Mouse (Mus musculus): ENCODE results near the gene Hoxc12. TPM values are rescaled to one million over a fixed set of nuclear protein-coding genes. Genes with fewer than 3 reads are reported as not detected.

Hoxc12 gene
- polyA plus RNA-seq, 1 experiment, result not detected

- Histone ChIP-seq H3K4me1 (ENCODE audit: control insufficient read depth) (no peaks in the 10 kb centered on the region), H3K4me3 (replicated peaks) (no peak within 1 kb of the TSS), H3K27me3 (ENCODE audit: control insufficient read depth) (peaks cover 100% of the 10 kb centered on the region), H3K36me3 (ENCODE audit: control insufficient read depth) (no peaks in the 10 kb centered on the region), H3K9me3 (ENCODE audit: control insufficient read depth, low read length) (peaks cover 3% of the 10 kb centered on the region; the same call in 1 of the 2 replicates)
- TF ChIP-seq GATA1 (IDR thresholded peaks at IDR 0.05; ENCODE audit: low read length), result no peak
- TF ChIP-seq TAL1 (IDR thresholded peaks at IDR 0.05; ENCODE audit: low read length), result no peak
These were observed 30.7 kb downstream of the Hoxc12 start, which contains the start of gene Hoxc5 for GRCm38 (mm10) chr15:102967312-102967510. Gene Hoxc5 (plus strand): TSS chr15:102967443.

DNA sequence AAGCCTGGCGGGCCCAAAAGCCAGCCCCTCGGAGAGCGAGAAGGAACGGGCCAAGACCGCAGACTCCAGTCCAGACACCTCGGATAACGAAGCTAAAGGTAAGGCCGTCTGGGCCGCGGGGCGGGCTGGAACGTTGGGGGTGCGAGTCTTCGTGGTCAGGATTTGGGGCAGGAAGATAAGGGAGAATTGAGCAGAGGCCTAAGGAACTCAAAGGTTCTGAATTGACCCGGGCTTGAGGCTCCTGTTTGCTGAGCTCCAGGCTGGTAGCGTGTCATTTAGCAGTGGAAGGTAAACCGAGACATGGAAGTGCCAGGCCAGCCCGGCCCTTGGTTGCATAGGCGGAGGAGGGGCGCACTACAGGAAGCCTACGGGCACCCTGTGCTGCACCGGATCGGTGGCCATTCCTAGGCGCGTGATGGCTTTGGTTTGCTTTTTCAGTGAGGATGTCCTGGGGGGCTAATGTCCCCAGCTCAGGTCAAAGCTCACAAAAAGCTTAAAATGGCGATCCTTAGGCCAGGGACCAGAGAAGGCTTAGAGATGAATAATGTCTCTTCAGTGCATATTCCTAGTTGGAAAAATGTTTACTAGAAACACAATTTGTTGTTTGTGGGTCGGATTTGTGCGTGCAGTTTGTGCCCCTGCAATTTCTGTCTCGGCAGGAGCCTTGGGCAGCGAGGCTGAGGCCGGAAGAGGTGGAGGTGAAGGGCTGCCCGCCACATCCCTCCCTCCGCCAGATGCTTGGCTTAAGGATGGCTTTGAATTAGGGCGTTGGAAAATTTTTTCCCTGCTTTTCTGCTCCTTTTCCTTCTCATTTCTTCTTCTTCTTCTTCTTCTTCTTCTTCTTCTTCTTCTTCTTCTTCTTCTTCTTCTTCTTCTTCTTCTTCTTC is 31.2 kb downstream of the Hoxc12 start:
- H3K4me1 ChIP-seq (ENCODE audit: control insufficient read depth), result no peaks in the 10 kb centered on the region
- H3K36me3 ChIP-seq (ENCODE audit: control insufficient read depth), result no peaks in the 10 kb centered on the region
- no peak overlapping the region for H3K4me3 ChIP-seq (replicated peaks)
- TF ChIP-seq TAL1 (IDR thresholded peaks at IDR 0.05; ENCODE audit: low read length) (no peak), GATA1 (IDR thresholded peaks at IDR 0.05; ENCODE audit: low read length) (no peak)
- peaks cover 100% of the 10 kb centered on the region for H3K27me3 ChIP-seq (ENCODE audit: control insufficient read depth)
- H3K9me3 ChIP-seq (ENCODE audit: control insufficient read depth, low read length), result peaks cover 3% of the 10 kb centered on the region; the same call in 1 of the 2 replicates

GRCm38 (mm10) chr15:102969296-102969695 is 32.7 kb downstream of the Hoxc12 start:
- H3K36me3 ChIP-seq (ENCODE audit: control insufficient read depth), result no peaks in the 10 kb centered on the region
- H3K27me3 ChIP-seq (ENCODE audit: control insufficient read depth), result peaks cover 100% of the 10 kb centered on the region
- TF ChIP-seq TAL1 (IDR thresholded peaks at IDR 0.05; ENCODE audit: low read length) (no peak), GATA1 (IDR thresholded peaks at IDR 0.05; ENCODE audit: low read length) (no peak)

GRCm38 (mm10) chr15:102970740-102971139 is 34.2 kb downstream of the Hoxc12 start:
- TF ChIP-seq TAL1 (IDR thresholded peaks at IDR 0.05; ENCODE audit: low read length) (no peak), GATA1 (IDR thresholded peaks at IDR 0.05; ENCODE audit: low read length) (no peak)
- Histone ChIP-seq H3K4me1 (ENCODE audit: control insufficient read depth) (no peaks in the 10 kb centered on the region), H3K36me3 (ENCODE audit: control insufficient read depth) (no peaks in the 10 kb centered on the region), H3K9me3 (ENCODE audit: control insufficient read depth, low read length) (peaks cover 6% of the 10 kb centered on the region; the same call in 1 of the 2 replicates), H3K27me3 (ENCODE audit: control insufficient read depth) (peaks cover 100% of the 10 kb centered on the region), H3K4me3 (replicated peaks) (no peak overlapping the region)

More at GRCm38 (mm10) chr15:102969296-102969695, 32.7 kb downstream of the Hoxc12 start:
- Histone ChIP-seq H3K9me3 (ENCODE audit: control insufficient read depth, low read length) (peaks cover 3% of the 10 kb centered on the region; the same call in 1 of the 2 replicates), H3K4me3 (replicated peaks) (no peak overlapping the region), H3K4me1 (ENCODE audit: control insufficient read depth) (no peaks in the 10 kb centered on the region)

GRCm38 (mm10) chr15:102972254-102972653 is 35.7 kb downstream of the Hoxc12 start:
- no peaks in the 10 kb centered on the region for H3K36me3 ChIP-seq (ENCODE audit: control insufficient read depth)
- no peaks in the 10 kb centered on the region for H3K4me1 ChIP-seq (ENCODE audit: control insufficient read depth)
- no peak overlapping the region for H3K4me3 ChIP-seq (replicated peaks)
- peaks cover 100% of the 10 kb centered on the region for H3K27me3 ChIP-seq (ENCODE audit: control insufficient read depth)
- peaks cover 4% of the 10 kb centered on the region; the same call in 1 of the 2 replicates for H3K9me3 ChIP-seq (ENCODE audit: control insufficient read depth, low read length)
- TF ChIP-seq GATA1 (IDR thresholded peaks at IDR 0.05; ENCODE audit: low read length) (no peak), TAL1 (IDR thresholded peaks at IDR 0.05; ENCODE audit: low read length) (no peak)

DNA sequence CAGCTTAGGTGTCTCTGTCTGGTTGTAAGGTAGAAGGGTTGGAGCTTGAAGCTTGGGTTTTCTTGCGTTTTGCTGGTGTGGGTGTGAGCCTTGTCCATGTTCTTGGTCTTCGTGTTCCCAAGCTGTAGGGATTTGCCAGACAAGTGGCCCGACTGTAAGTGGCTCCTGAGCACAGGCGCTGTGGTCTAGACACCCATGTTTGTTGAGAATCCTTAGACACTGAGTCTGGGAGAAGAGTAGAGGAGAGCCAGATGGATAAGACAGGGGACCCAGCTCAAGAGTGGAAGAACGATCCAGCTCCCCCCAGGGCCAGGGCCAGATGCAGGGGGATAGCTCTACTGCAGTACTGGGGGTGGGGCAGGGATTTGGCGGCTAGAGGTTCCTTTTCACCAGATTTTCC is 36.2 kb downstream of the Hoxc12 start:
- TF ChIP-seq TAL1 (IDR thresholded peaks at IDR 0.05; ENCODE audit: low read length) (no peak), GATA1 (IDR thresholded peaks at IDR 0.05; ENCODE audit: low read length) (no peak)
- Histone ChIP-seq H3K4me1 (ENCODE audit: control insufficient read depth) (no peaks in the 10 kb centered on the region), H3K9me3 (ENCODE audit: control insufficient read depth, low read length) (peaks cover 4% of the 10 kb centered on the region; the same call in 1 of the 2 replicates), H3K27me3 (ENCODE audit: control insufficient read depth) (peaks cover 100% of the 10 kb centered on the region), H3K4me3 (replicated peaks) (no peak overlapping the region), H3K36me3 (ENCODE audit: control insufficient read depth) (no peaks in the 10 kb centered on the region)

DNA sequence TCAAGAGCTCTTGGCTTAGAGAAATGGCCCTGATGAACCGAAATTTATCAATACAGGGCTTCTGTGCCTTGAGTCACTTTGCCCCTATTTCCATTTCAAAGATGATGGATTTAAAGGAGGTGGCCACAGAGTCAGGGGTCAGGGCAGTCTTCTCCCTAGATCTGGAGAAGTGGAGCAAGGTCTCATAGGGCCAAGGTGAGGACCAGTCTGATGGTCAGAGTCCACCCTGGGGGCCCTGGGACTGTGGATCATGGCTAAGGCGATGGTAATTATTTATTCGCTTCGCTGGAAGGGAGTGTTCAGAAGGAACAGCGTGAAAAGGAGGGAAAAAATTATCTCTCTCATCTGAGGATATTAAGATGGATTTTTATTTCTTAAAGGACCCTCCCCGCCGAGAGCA is 38.5 kb downstream of the Hoxc12 start:
- Histone ChIP-seq H3K4me3 (replicated peaks) (no peak overlapping the region), H3K36me3 (ENCODE audit: control insufficient read depth) (no peaks in the 10 kb centered on the region), H3K27me3 (ENCODE audit: control insufficient read depth) (peaks cover 100% of the 10 kb centered on the region), H3K4me1 (ENCODE audit: control insufficient read depth) (no peaks in the 10 kb centered on the region), H3K9me3 (ENCODE audit: control insufficient read depth, low read length) (peaks cover 4% of the 10 kb centered on the region; the same call in 1 of the 2 replicates)
- no peak for TF ChIP-seq GATA1 (IDR thresholded peaks at IDR 0.05; ENCODE audit: low read length)
- TF ChIP-seq TAL1 (IDR thresholded peaks at IDR 0.05; ENCODE audit: low read length), result no peak

DNA sequence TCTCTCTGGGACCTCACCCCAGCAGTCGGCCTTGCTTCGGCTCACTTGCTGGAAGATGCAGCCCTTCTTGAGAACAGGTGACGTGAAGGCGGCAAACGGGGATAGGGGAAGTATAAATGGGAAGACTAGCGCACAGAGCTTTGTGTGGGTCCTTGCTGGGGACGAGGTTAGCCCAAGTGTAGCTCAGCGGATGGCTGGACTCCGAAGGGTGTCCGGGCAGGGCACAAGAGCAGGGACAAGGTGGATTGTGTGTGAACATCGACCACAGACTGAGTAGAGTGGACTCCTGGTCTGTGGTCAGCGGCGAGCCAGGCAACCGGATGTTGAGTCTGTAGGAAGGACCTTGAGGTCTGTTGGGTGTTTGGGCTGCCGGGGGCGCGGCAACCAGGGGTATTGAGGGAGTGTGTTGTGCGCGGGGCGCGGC is 39.1 kb downstream of the Hoxc12 start:
- Histone ChIP-seq H3K36me3 (ENCODE audit: control insufficient read depth) (no peaks in the 10 kb centered on the region), H3K4me3 (replicated peaks) (no peak overlapping the region), H3K4me1 (ENCODE audit: control insufficient read depth) (no peaks in the 10 kb centered on the region), H3K9me3 (ENCODE audit: control insufficient read depth, low read length) (peaks cover 4% of the 10 kb centered on the region; the same call in 1 of the 2 replicates), H3K27me3 (ENCODE audit: control insufficient read depth) (peaks cover 100% of the 10 kb centered on the region)
- TF ChIP-seq GATA1 (IDR thresholded peaks at IDR 0.05; ENCODE audit: low read length), result no peak
- no peak for TF ChIP-seq TAL1 (IDR thresholded peaks at IDR 0.05; ENCODE audit: low read length)

DNA sequence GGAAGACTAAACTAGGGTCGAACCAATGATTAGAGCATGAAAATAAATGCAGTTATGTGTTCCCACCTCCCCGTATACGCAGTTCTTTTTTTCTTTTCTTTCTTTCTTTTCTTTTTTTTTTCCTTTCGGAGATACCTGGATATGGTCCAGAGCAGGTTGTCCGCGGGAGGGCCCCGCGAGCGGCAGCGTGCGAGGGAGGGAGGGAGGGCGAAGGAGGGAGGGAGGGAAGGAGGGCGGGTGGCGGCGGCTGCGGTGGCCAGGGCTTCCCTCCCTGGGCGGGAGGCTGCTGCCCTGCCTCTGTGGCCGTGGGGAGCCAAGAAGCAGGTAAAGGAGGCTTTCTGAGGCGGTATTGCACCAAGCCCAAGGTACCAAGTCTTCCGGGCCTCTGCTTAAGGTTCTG is 39.6 kb downstream of the Hoxc12 start, which contains the start of gene Hoxc9:
Hoxc9 (plus strand) TSS at position 269 of the 400 bp plus-strand sequence.
- no peaks in the 10 kb centered on the region for H3K4me1 ChIP-seq (ENCODE audit: control insufficient read depth)
- H3K36me3 ChIP-seq (ENCODE audit: control insufficient read depth), result no peaks in the 10 kb centered on the region
- H3K27me3 ChIP-seq (ENCODE audit: control insufficient read depth), result peaks cover 100% of the 10 kb centered on the region
- no peak within 1 kb of the TSS for H3K4me3 ChIP-seq (replicated peaks)
- TF ChIP-seq TAL1 (IDR thresholded peaks at IDR 0.05; ENCODE audit: low read length) (no peak), GATA1 (IDR thresholded peaks at IDR 0.05; ENCODE audit: low read length) (no peak)
- peaks cover 4% of the 10 kb centered on the region; the same call in 1 of the 2 replicates for H3K9me3 ChIP-seq (ENCODE audit: control insufficient read depth, low read length)

Data from erythroblast, embryonic 14.5 days (primary cell).